Mouse (Mus musculus) heart, embryonic 13.5 days (tissue): ENCODE data around the gene Snph. TPM values are rescaled to one million over a fixed set of nuclear protein-coding genes. Genes with fewer than 3 reads are reported as not detected.

Experiments
- ATAC-seq: fragments of 200-750 bp; cut with Nextera tagmentation; 2 replicates; pipeline ENCODE4 v1.8.0; 2017; ENCODE audit warnings: moderate TSS enrichment; ENCODE audit not compliant: insufficient number of reproducible peaks, low FRiP score, low TSS enrichment; ENCODE audit errors: extremely low read depth
- H3K27ac ChIP-seq: fragments of 300-500 bp; sonication (generic); replicated peaks from 2 replicates; pipeline ENCODE4 v1.5.1; 2015; ENCODE audit warnings: moderate library complexity, mild to moderate bottlenecking, inconsistent platforms
- H3K27me3 ChIP-seq: fragments of 300-500 bp; sonication (generic); replicated peaks from 2 replicates; pipeline ENCODE4 v1.6.1; 2015; ENCODE audit warnings: mild to moderate bottlenecking, inconsistent platforms
- H3K36me3 ChIP-seq: fragments of 300-500 bp; sonication (generic); 2 replicates; pipeline ENCODE4 v1.6.1; 2015; ENCODE audit warnings: mild to moderate bottlenecking, inconsistent platforms
- H3K4me1 ChIP-seq: fragments of 300-500 bp; sonication (generic); 2 replicates; pipeline ENCODE4 v1.6.1; 2015; ENCODE audit warnings: inconsistent platforms
- H3K4me2 ChIP-seq: fragments of 300-500 bp; sonication (generic); 2 replicates; pipeline ENCODE4 v1.6.1; 2015; ENCODE audit warnings: inconsistent platforms, mild to moderate bottlenecking, moderate library complexity
- H3K4me3 ChIP-seq: fragments of 300-500 bp; sonication (generic); 2 replicates; pipeline ENCODE4 v1.5.1; 2015; ENCODE audit warnings: moderate library complexity, mild to moderate bottlenecking, inconsistent platforms
- H3K9ac ChIP-seq: fragments of 300-500 bp; sonication (generic); 2 replicates; pipeline ENCODE4 v1.6.1; 2015; ENCODE audit warnings: inconsistent platforms, mild to moderate bottlenecking, moderate library complexity
- H3K9me3 ChIP-seq: fragments of 300-500 bp; sonication (generic); 2 replicates; pipeline ENCODE4 v1.6.1; 2016; ENCODE audit warnings: inconsistent platforms
- WGBS: fragments of 180-500 bp; shearing (Covaris S2); methylation state at CpG from one replicate; pipeline ENCODE4 v1.1.7; 2015; ENCODE audit warnings: mixed read lengths; 5-methylcytosine and 5-hydroxymethylcytosine counted together
- polyA plus RNA-seq: library from polyadenylated mRNA; unstranded; fragments of >200 nt; fragmentation: Nextera tagmentation; extraction: Ambion mirVana; gene quantifications from 2 replicates; pipeline ENCODE4 v1.2.1, GENCODE M21; 2015

The Snph gene
- polyA plus RNA-seq = 0.31 and 0.37 TPM in 2 replicates

DNA sequence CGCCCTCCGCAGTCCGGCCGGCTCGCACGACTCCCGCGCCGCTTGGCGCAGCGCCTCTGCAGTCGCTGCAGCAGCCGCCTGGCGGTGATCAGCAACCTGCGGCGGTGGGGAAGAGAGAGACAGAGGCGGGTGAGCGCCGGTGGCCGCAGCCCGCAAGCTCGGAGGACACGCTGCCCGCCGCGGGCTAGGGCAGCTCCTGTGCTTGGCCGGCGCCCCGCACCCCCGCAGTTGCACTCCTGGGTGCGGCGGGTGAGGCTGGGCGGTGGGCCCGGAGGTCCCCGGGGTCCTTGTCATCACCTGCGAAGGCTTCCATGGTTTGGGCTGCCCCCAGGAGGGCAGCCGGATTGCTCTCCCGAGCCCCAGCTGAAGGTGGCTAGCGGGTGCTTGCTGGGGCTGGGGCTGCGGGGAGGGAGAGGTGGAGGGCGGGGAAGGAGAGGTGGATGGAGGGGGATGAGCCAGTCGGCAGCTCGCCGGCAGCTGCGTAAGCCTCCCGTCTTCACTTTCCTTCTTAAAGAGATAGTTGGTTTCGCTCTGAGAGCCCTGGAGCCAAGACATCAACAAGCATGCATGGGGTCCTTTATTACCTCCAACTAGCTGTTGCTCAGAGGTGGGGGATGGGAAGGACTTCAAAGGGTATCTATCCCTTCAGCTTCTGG, at the start of gene Snph:
Gene Snph (minus strand): TSS at position 435 of the 656 bp plus-strand sequence.
- H3K9ac ChIP-seq = peak within 1 kb of the TSS; percentile 79
- H3K4me2 ChIP-seq = peak within 1 kb of the TSS; percentile 99
- peaks cover 52% of the 10 kb centered on the region for H3K27me3 ChIP-seq
- peak within 1 kb of the TSS; percentile 70 for H3K4me3 ChIP-seq
- no peak within 1 kb of the TSS for H3K27ac ChIP-seq
- WGBS = under 1% methylated on average over 46 of the region's 47 CpGs
- peak; percentile 28; the same call in 1 of the 2 replicates for ATAC-seq
- H3K9me3 ChIP-seq = no peaks in the 10 kb centered on the region
- peaks cover 6% of the 10 kb centered on the region; the same call in 1 of the 2 replicates for H3K4me1 ChIP-seq
- H3K36me3 ChIP-seq = no peaks in the 10 kb centered on the region

GRCm38 (mm10) chr2:151676234-151676633, 43.8 kb upstream of the Snph start:
- H3K4me2 ChIP-seq = no peak overlapping the region
- no peaks in the 10 kb centered on the region for H3K9me3 ChIP-seq
- H3K9ac ChIP-seq = no peak overlapping the region
- H3K27me3 ChIP-seq = peaks cover 21% of the 10 kb centered on the region
- no peaks in the 10 kb centered on the region for H3K36me3 ChIP-seq
- WGBS = 46% methylated on average over 2 of the region's 2 CpGs
- H3K4me3 ChIP-seq = no peak overlapping the region
- no peak overlapping the region for H3K27ac ChIP-seq
- H3K4me1 ChIP-seq = no peaks in the 10 kb centered on the region
- ATAC-seq = no peak

DNA sequence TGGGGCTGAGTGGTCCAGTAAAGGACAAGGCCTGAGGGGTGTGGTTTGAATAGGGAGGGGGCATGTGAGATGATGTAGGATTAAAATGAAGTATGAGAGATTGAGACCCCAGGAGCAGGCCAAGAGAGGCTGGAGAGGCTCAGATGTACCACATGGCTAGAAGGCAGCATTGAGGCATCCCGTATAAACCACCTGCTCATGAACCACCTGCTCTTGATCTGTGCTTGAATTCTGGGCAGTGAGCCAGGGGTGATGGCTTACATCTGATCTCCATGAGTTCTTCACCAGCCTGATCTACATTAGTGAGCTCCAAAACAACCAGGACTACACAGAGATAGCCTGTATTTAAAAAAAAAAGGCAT, 38.6 kb upstream of the Snph start:
- no peaks in the 10 kb centered on the region for H3K9me3 ChIP-seq
- no peak overlapping the region for H3K4me3 ChIP-seq
- H3K9ac ChIP-seq = no peak overlapping the region
- peaks cover 44% of the 10 kb centered on the region for H3K27me3 ChIP-seq
- ATAC-seq = no peak
- H3K27ac ChIP-seq = no peak overlapping the region
- 41% methylated on average over 1 of the region's 1 CpGs for WGBS
- H3K4me2 ChIP-seq = no peak overlapping the region
- H3K36me3 ChIP-seq = no peaks in the 10 kb centered on the region
- H3K4me1 ChIP-seq = 0 out of 2 replicates have a peak, but pooled peaks cover 5% of the 10 kb centered on the region

DNA sequence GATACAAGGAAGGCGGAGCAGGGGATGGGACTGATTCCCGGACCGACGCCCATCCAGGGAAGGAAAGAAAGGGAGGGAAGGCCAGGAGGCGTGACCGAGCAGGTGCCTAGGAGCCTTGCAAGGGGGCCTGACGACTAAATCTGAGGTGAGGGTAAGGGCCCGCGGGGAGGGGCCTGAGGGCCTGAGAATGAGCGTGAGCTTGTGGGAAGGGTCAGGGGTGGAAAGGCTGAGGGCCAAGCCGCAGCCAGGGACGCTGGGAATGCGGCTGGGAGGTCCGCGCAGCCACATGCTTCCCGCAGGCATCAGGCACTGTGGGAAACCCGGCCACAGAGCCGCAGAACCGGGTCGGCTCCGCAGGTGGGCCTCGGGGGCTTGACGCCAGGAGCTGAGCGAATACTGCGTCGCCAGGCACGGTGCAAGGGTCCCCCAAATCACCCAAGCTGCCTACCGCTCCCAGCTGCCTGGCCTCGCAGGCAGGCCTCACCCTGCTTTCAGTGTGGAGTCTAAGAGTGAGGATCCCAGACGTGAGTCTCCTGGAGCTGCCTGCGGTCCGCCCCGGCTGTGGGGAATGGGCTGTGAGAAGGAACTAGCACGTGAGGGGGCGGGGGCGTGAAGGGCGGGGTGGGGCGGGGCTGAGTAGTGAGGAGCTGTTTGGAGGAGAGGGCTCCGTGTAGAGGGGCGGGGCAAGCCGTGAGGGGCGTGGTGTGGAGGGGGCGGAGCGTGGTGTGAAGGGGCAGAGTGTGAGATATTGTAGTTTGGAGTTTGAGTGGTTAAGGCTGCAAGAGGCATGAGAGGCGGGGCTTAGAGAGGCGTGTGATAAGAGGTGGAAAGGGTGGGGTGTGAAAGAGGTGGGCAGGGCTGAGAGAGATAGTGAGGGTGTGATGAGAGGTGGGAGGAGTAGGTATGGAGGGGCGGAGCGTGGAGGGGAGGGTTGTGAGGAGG, 37.9 kb upstream of the Snph start:
- 28% methylated on average over 48 of the region's 48 CpGs for WGBS
- no peak overlapping the region; the same call in 1 of the 2 replicates for H3K9ac ChIP-seq
- H3K9me3 ChIP-seq = no peaks in the 10 kb centered on the region
- H3K4me3 ChIP-seq = peak overlapping the region; percentile 13; the same call in 1 of the 2 replicates
- no peak overlapping the region for H3K27ac ChIP-seq
- ATAC-seq = no peak
- H3K4me1 ChIP-seq = 0 out of 2 replicates have a peak, but pooled peaks cover 5% of the 10 kb centered on the region
- H3K36me3 ChIP-seq = no peaks in the 10 kb centered on the region
- peaks cover 44% of the 10 kb centered on the region for H3K27me3 ChIP-seq
- H3K4me2 ChIP-seq = peak overlapping the region; percentile 49

DNA sequence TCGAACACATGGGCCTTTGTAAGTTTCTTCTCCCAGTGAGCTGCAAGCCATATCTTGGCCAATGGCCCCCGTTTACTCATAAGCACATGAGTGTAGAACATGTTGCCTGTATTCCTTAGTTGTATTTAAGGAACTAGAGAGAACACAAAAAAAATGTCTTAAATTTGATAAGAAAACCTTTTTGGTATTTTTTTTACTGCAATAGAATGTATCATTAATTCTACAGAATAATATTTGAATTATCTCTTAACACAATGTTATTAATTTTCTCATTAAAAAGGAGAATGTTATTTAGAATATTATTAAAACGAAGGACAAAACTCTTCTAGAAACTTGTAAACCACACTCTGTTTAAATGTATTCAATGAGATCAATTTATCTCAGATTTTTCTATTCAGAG, 36.0 kb upstream of the Snph start, which contains the start of gene Rad21l:
Gene Rad21l (minus strand): TSS at position 101 of the 400 bp plus-strand sequence.
- H3K4me1 ChIP-seq = 0 out of 2 replicates have a peak, but pooled peaks cover 5% of the 10 kb centered on the region
- 58% methylated on average over 3 of the region's 3 CpGs for WGBS
- H3K4me2 ChIP-seq = no peak within 1 kb of the TSS
- no peak within 1 kb of the TSS for H3K27ac ChIP-seq
- no peak for ATAC-seq
- no peak within 1 kb of the TSS for H3K4me3 ChIP-seq
- no peaks in the 10 kb centered on the region for H3K36me3 ChIP-seq
- H3K27me3 ChIP-seq = peaks cover 34% of the 10 kb centered on the region
- no peak within 1 kb of the TSS for H3K9ac ChIP-seq
- H3K9me3 ChIP-seq = no peaks in the 10 kb centered on the region

- Histone ChIP-seq H3K9me3 (no peaks in the 10 kb centered on the region), H3K4me1 (no peaks in the 10 kb centered on the region), H3K27ac (no peak overlapping the region), H3K9ac (no peak overlapping the region), H3K4me3 (no peak overlapping the region), H3K27me3 (peaks cover 7% of the 10 kb centered on the region), H3K4me2 (no peak overlapping the region), H3K36me3 (no peaks in the 10 kb centered on the region)
- 67% methylated on average over 1 of the region's 1 CpGs for WGBS
- ATAC-seq = no peak
Observed at GRCm38 (mm10) chr2:151652053-151652452, 19.7 kb upstream of the Snph start.

GRCm38 (mm10) chr2:151636015-151636402, 3.6 kb upstream of the Snph start:
- no peak for ATAC-seq
- Histone ChIP-seq H3K36me3 (no peaks in the 10 kb centered on the region), H3K27ac (no peak overlapping the region), H3K9ac (no peak overlapping the region), H3K27me3 (peaks cover 33% of the 10 kb centered on the region), H3K4me1 (peaks cover 6% of the 10 kb centered on the region; the same call in 1 of the 2 replicates), H3K4me3 (no peak overlapping the region), H3K9me3 (no peaks in the 10 kb centered on the region), H3K4me2 (no peak overlapping the region)
- 68% methylated on average over 2 of the region's 2 CpGs for WGBS

- ATAC-seq = no peak
- H3K27me3 ChIP-seq = peaks cover 38% of the 10 kb centered on the region
- WGBS = 62% methylated on average over 9 of the region's 9 CpGs
- no peak overlapping the region for H3K27ac ChIP-seq
- no peaks in the 10 kb centered on the region for H3K36me3 ChIP-seq
- H3K4me3 ChIP-seq = no peak overlapping the region
- H3K4me2 ChIP-seq = no peak overlapping the region
- H3K9ac ChIP-seq = no peak overlapping the region
- no peaks in the 10 kb centered on the region for H3K9me3 ChIP-seq
- H3K4me1 ChIP-seq = peaks cover 6% of the 10 kb centered on the region; the same call in 1 of the 2 replicates
Observed at GRCm38 (mm10) chr2:151635362-151636014, 3.1 kb upstream of the Snph start.

GRCm38 (mm10) chr2:151634903-151635302, 2.5 kb upstream of the Snph start:
- H3K27ac ChIP-seq = no peak overlapping the region
- H3K9me3 ChIP-seq = no peaks in the 10 kb centered on the region
- H3K4me1 ChIP-seq = peaks cover 6% of the 10 kb centered on the region; the same call in 1 of the 2 replicates
- no peak overlapping the region for H3K4me2 ChIP-seq
- no peak for ATAC-seq
- no peak overlapping the region for H3K4me3 ChIP-seq
- peaks cover 44% of the 10 kb centered on the region for H3K27me3 ChIP-seq
- WGBS = 29% methylated on average over 2 of the region's 2 CpGs
- no peak overlapping the region for H3K9ac ChIP-seq
- H3K36me3 ChIP-seq = no peaks in the 10 kb centered on the region

GRCm38 (mm10) chr2:151632982-151633381, 589 bp upstream of the Snph start:
- Histone ChIP-seq H3K4me3 (no peak overlapping the region), H3K4me2 (no peak overlapping the region), H3K9me3 (no peaks in the 10 kb centered on the region), H3K27ac (no peak overlapping the region), H3K4me1 (peaks cover 6% of the 10 kb centered on the region; the same call in 1 of the 2 replicates), H3K36me3 (no peaks in the 10 kb centered on the region), H3K27me3 (peaks cover 52% of the 10 kb centered on the region), H3K9ac (no peak overlapping the region)
- 49% methylated on average over 5 of the region's 5 CpGs for WGBS
- ATAC-seq = no peak
